Mouse (Mus musculus): Measurements from ENCODE around the gene Abr. TPM values are rescaled to one million over a fixed set of nuclear protein-coding genes. Genes with fewer than 3 reads are reported as not detected.

Gene Abr
- total and polyA plus RNA-seq, 3 experiments = 3.8 to 8.8 TPM; not detected in 1

DNA sequence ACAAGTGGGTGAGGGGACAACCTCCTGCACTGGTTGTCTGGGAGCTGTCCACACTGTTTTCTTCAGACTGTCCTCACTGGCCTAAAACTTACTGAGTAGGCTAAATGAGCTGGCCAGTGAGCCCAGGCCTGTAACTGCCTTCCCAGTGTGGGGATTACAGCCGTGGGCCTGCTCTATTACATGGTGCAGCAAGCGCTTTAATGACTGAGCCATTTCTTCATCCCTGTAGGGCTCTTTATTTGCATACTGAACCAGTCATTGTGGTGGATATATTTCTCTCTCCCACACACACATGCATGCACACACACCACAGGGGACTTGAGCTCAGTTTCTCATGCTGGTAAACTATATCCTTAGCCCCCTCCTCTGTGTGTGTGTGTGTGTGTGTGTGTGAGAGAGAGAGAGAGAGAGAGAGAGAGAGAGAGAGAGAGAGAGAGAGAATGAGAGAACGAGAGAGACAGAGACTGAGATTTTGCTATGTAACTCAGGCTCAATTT lies 30.8 kb upstream of the Abr start:
- DNase-seq (ENCODE audit: low read depth, low spot score) = no peak
- TF ChIP-seq GABPA (IDR thresholded peaks at IDR 0.05; ENCODE audit: low read depth, low read length) (no peak), HCFC1 (IDR thresholded peaks at IDR 0.05; ENCODE audit: low read depth, low read length) (no peak), KAT2A (conservative IDR thresholded peaks at IDR 0.05; ENCODE audit: low read depth, low read length) (no peak), MAZ (IDR thresholded peaks at IDR 0.05; ENCODE audit: low read depth, low read length) (no peak), JUND (IDR thresholded peaks at IDR 0.05; ENCODE audit: low read depth, low read length) (no peak), USF2 (IDR thresholded peaks at IDR 0.05; ENCODE audit: borderline replicate concordance in 1 of 2, insufficient read depth in 1 of 2, low read depth in 1 of 2, low read length in 2 of 2) (no peak), ZKSCAN1 (IDR thresholded peaks at IDR 0.05; ENCODE audit: low read depth, low read length) (no peak), POLR2AphosphoS2 (IDR thresholded peaks at IDR 0.05; ENCODE audit: low read length) (no peak), ZNF384 (IDR thresholded peaks at IDR 0.05; ENCODE audit: low read depth, low read length) (no peak), MAX (IDR thresholded peaks at IDR 0.05; ENCODE audit: low read length) (no peak), MYB (IDR thresholded peaks at IDR 0.05; ENCODE audit: low read depth, low read length) (no peak)
- Histone ChIP-seq H3K27me3 (ENCODE audit: control insufficient read depth in 1 of 2, insufficient read depth in 2 of 2, low read length in 2 of 2) (peaks cover 2 to 5% of the 10 kb centered on the region in 2 experiments), H3K9ac (ENCODE audit: control insufficient read depth, low read depth, low read length, poor library complexity, severe bottlenecking) (no peak overlapping the region), H3K9me3 (replicated peaks; ENCODE audit: insufficient read depth, low read length) (no peaks in the 10 kb centered on the region), H3K4me1 (ENCODE audit: control insufficient read depth in 1 of 2, insufficient read depth in 2 of 2, low read length in 2 of 2) (no peaks in the 10 kb centered on the region), H3K36me3 (ENCODE audit: control insufficient read depth in 1 of 2, insufficient read depth in 2 of 2, low read length in 2 of 2) (no peaks in the 10 kb centered on the region), H3K27ac (ENCODE audit: control insufficient read depth, low read depth, low read length) (no peak overlapping the region), H3K79me2 (ENCODE audit: control insufficient read depth, insufficient read depth, low read length, poor library complexity) (no peaks in the 10 kb centered on the region), H3K4me3 (ENCODE audit: control insufficient read depth in 1 of 2, insufficient read depth in 1 of 2, low read depth in 2 of 2, low read length in 2 of 2) (no peak overlapping the region)

- H3K79me2 ChIP-seq (ENCODE audit: control insufficient read depth, insufficient read depth, low read length, poor library complexity) = no peaks in the 10 kb centered on the region
- TF ChIP-seq MAX (IDR thresholded peaks at IDR 0.05; ENCODE audit: low read length) = no peak
- peak; percentile 64; the same call in 1 of the 2 replicates for TF ChIP-seq USF1 (IDR thresholded peaks at IDR 0.05; ENCODE audit: low read depth, low read length)
- no peak for DNase-seq (ENCODE audit: low read depth, low spot score)
- H3K36me3 ChIP-seq (ENCODE audit: control insufficient read depth in 1 of 2, insufficient read depth in 2 of 2, low read length in 2 of 2) = no peaks in the 10 kb centered on the region
- no peak overlapping the region for H3K4me3 ChIP-seq (ENCODE audit: control insufficient read depth in 1 of 2, insufficient read depth in 1 of 2, low read depth in 2 of 2, low read length in 2 of 2)
- H3K27ac ChIP-seq (ENCODE audit: control insufficient read depth, low read depth, low read length) = no peak overlapping the region
- H3K4me1 ChIP-seq (ENCODE audit: control insufficient read depth in 1 of 2, insufficient read depth in 2 of 2, low read length in 2 of 2) = no peaks in the 10 kb centered on the region
- H3K9ac ChIP-seq (ENCODE audit: control insufficient read depth, low read depth, low read length, poor library complexity, severe bottlenecking) = no peak overlapping the region
- no peaks in the 10 kb centered on the region for H3K9me3 ChIP-seq (replicated peaks; ENCODE audit: insufficient read depth, low read length)
- peaks cover 2 to 4% of the 10 kb centered on the region in 2 experiments; a peak in 3 of 4 replicates for H3K27me3 ChIP-seq (ENCODE audit: control insufficient read depth in 1 of 2, insufficient read depth in 2 of 2, low read length in 2 of 2)
Observed at GRCm38 (mm10) chr11:76650862-76651560, 28.9 kb upstream of the Abr start.

DNA sequence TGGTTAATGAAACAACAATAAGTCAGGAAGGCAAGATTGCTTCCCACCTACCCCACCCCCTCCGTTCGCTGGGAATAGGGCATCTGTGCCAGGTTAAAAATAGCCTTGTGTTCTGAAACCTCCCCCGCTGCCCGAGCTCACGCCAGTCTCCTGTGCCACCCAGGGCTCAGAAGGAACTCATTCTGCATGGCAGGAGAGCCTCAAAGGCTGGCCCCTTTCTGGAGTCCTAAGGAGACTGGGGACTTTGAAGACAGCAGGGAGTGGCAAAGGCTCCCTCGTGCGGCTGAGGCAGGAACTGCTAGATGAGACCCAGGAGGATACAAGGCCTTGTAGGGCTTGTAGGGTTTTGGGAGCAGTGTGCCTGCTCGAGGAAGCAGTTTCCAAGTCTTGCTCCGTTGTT lies 25.4 kb upstream of the Abr start:
- no peaks in the 10 kb centered on the region for H3K36me3 ChIP-seq (ENCODE audit: control insufficient read depth in 1 of 2, insufficient read depth in 2 of 2, low read length in 2 of 2)
- peaks cover 2 to 7% of the 10 kb centered on the region in 2 experiments; a peak in 3 of 4 replicates for H3K27me3 ChIP-seq (ENCODE audit: control insufficient read depth in 1 of 2, insufficient read depth in 2 of 2, low read length in 2 of 2)
- no peaks in the 10 kb centered on the region for H3K4me1 ChIP-seq (ENCODE audit: control insufficient read depth in 1 of 2, insufficient read depth in 2 of 2, low read length in 2 of 2)
- H3K27ac ChIP-seq (ENCODE audit: control insufficient read depth, low read depth, low read length) = no peak overlapping the region
- H3K9me3 ChIP-seq (replicated peaks; ENCODE audit: insufficient read depth, low read length) = no peaks in the 10 kb centered on the region
- no peak overlapping the region for H3K9ac ChIP-seq (ENCODE audit: control insufficient read depth, low read depth, low read length, poor library complexity, severe bottlenecking)
- no peak overlapping the region for H3K4me3 ChIP-seq (ENCODE audit: control insufficient read depth in 1 of 2, insufficient read depth in 1 of 2, low read depth in 2 of 2, low read length in 2 of 2)
- no peaks in the 10 kb centered on the region for H3K79me2 ChIP-seq (ENCODE audit: control insufficient read depth, insufficient read depth, low read length, poor library complexity)
- DNase-seq (ENCODE audit: low read depth, low spot score) = peak; percentile 87
- TF ChIP-seq SMC3 (IDR thresholded peaks at IDR 0.05; ENCODE audit: low read depth, low read length) = peak; percentile 88
- no peak for TF ChIP-seq USF2 (IDR thresholded peaks at IDR 0.05; ENCODE audit: borderline replicate concordance in 1 of 2, insufficient read depth in 1 of 2, low read depth in 1 of 2, low read length in 2 of 2)
- no peak for TF ChIP-seq CHD1 (IDR thresholded peaks at IDR 0.05; ENCODE audit: low read depth, low read length)
- no peak for TF ChIP-seq MYB (IDR thresholded peaks at IDR 0.05; ENCODE audit: low read depth, low read length)
- TF ChIP-seq POLR2A (IDR thresholded peaks at IDR 0.05; ENCODE audit: control insufficient read depth in 1 of 2, insufficient read depth in 1 of 2, low read depth in 1 of 2, low read length in 2 of 2, poor library complexity in 1 of 2) = no peak
- TF ChIP-seq CTCF (IDR thresholded peaks at IDR 0.05 in 2 of 3, conservative IDR thresholded peaks at IDR 0.05 in 1 of 3; ENCODE audit: control insufficient read depth in 1 of 3, insufficient read depth in 1 of 3, low read depth in 2 of 3, low read length in 3 of 3, poor library complexity in 1 of 3, severe bottlenecking in 1 of 3) = peak; percentile 90 to 95 (median 94)
- no peak for TF ChIP-seq ZNF384 (IDR thresholded peaks at IDR 0.05; ENCODE audit: low read depth, low read length)
- no peak for TF ChIP-seq GABPA (IDR thresholded peaks at IDR 0.05; ENCODE audit: low read depth, low read length)
- no peak for TF ChIP-seq HCFC1 (IDR thresholded peaks at IDR 0.05; ENCODE audit: low read depth, low read length)
- no peak for TF ChIP-seq TCF12 (IDR thresholded peaks at IDR 0.05; ENCODE audit: low read depth, low read length)
- no peak for TF ChIP-seq ZMIZ1 (IDR thresholded peaks at IDR 0.05; ENCODE audit: low read depth, low read length)
- no peak for TF ChIP-seq ZKSCAN1 (IDR thresholded peaks at IDR 0.05; ENCODE audit: low read depth, low read length)
- TF ChIP-seq MAFK (IDR thresholded peaks at IDR 0.05; ENCODE audit: borderline replicate concordance, low read depth, low read length) = no peak
- no peak for TF ChIP-seq BHLHE40 (IDR thresholded peaks at IDR 0.05; ENCODE audit: borderline replicate concordance, low read depth, low read length)
- no peak for TF ChIP-seq KAT2A (conservative IDR thresholded peaks at IDR 0.05; ENCODE audit: low read depth, low read length)
- no peak for TF ChIP-seq MEF2A (IDR thresholded peaks at IDR 0.05; ENCODE audit: extremely low read depth, insufficient replicate concordance, low read depth, low read length, poor library complexity, severe bottlenecking)
- TF ChIP-seq MAZ (IDR thresholded peaks at IDR 0.05; ENCODE audit: low read depth, low read length) = no peak
- TF ChIP-seq TAL1 (IDR thresholded peaks at IDR 0.05; ENCODE audit: low read length) = no peak

All from MEL (cell line).